Mouse (Mus musculus) c-Kit-positive CD71-positive TER-119-negative erythroid progenitor cells, embryonic 14.5 days (primary cell): ENCODE data around the gene Ndp.

Source experiments
- DNase-seq: peaks from one replicate; pipeline ENCODE4 v3.0.0-alpha.2; 2013; ENCODE audit warnings: low read depth

Gene Ndp

GRCm38 (mm10) chrX:16911241-16911873 is at the start of gene Ndp:
TSS of gene Ndp (minus strand) at chrX:16911774.
- DNase-seq, result no peak

GRCm38 (mm10) chrX:16954767-16955166 is 43.2 kb upstream of the Ndp start:
- DNase-seq, result no peak

- DNase-seq, result no peak
Observed at GRCm38 (mm10) chrX:16918006-16918405, 6.4 kb upstream of the Ndp start.

GRCm38 (mm10) chrX:16913118-16913517 is 1.5 kb upstream of the Ndp start:
- DNase-seq, result no peak

- no peak for DNase-seq
Observed at GRCm38 (mm10) chrX:16911911-16912310, 337 bp upstream of the Ndp start.

- DNase-seq, result no peak
Observed at GRCm38 (mm10) chrX:16910211-16911095, 1.1 kb downstream of the Ndp start.

- DNase-seq, result no peak
Observed at GRCm38 (mm10) chrX:16908652-16909051, 2.9 kb downstream of the Ndp start.

- no peak for DNase-seq
Observed at GRCm38 (mm10) chrX:16907554-16907953, 4.0 kb downstream of the Ndp start.

- DNase-seq, result no peak
Observed at GRCm38 (mm10) chrX:16894377-16895175, 17.0 kb downstream of the Ndp start.

- DNase-seq, result no peak
Observed at GRCm38 (mm10) chrX:16867640-16868314, 43.8 kb downstream of the Ndp start.

GRCm38 (mm10) chrX:16860244-16860643 is 51.3 kb downstream of the Ndp start:
- DNase-seq, result peak; percentile 2

GRCm38 (mm10) chrX:16846034-16846433 is 65.5 kb downstream of the Ndp start:
- no peak for DNase-seq

- no peak for DNase-seq
Observed at GRCm38 (mm10) chrX:16841443-16841842, 70.1 kb downstream of the Ndp start.

- no peak for DNase-seq
Observed at GRCm38 (mm10) chrX:16837293-16837692, 74.3 kb downstream of the Ndp start.

- DNase-seq, result no peak
Observed at GRCm38 (mm10) chrX:16836488-16837082, 75.0 kb downstream of the Ndp start.
